In genomic region chr9:63802504-63802903, GRCm38 (mm10) we compare ENCODE assay signal across 17 mouse cellular contexts. TPM values are rescaled to one million over a fixed set of nuclear protein-coding genes. Genes with fewer than 3 reads are reported as not detected.
A peak's percentile ranks its signal among the peaks of the same experiment; 100 is the strongest.
DNase-seq lines count a peak whose midpoint lies in the region; TF ChIP-seq lines count a peak whose summit lies in the region.
"Had no signal": no experiment of that assay in that cellular context is flagged by ENCODE, and none has a peak within 500 bp of the region (broad histone marks: within the 10 kb centered on the region; RNA-seq: fewer than 3 reads in every experiment).

No protein-coding gene starts in this region.

- H3K4me3 ChIP-seq in left cerebral cortex, adult 2 months = no peak overlapping the region
- no peak overlapping the region for H3K4me3 ChIP-seq in limb, embryonic 10.5 days
- H3K4me3 ChIP-seq: hindbrain, embryonic 13.5 days; neural tube, embryonic 13.5 days had no signal

- no peaks in the 10 kb centered on the region for H3K36me3 ChIP-seq in limb, embryonic 10.5 days
- H3K36me3 ChIP-seq: hindbrain, embryonic 13.5 days; neural tube, embryonic 13.5 days had no signal

- no peak for TF ChIP-seq CTCF in left cerebral cortex, adult 2 months (IDR thresholded peaks at IDR 0.05)

- no peaks in the 10 kb centered on the region for H3K27me3 ChIP-seq in limb, embryonic 10.5 days (ENCODE audit: low read depth, poor library complexity, severe bottlenecking)
- H3K27me3 ChIP-seq: hindbrain, embryonic 13.5 days; neural tube, embryonic 13.5 days; Patski had no signal

- H3K27ac ChIP-seq in left cerebral cortex, adult 2 months = peak overlapping the region; percentile 57
- peak overlapping the region; percentile 83 for H3K27ac ChIP-seq in limb, embryonic 10.5 days
- H3K27ac ChIP-seq: hindbrain, embryonic 13.5 days; macrophage; neural tube, embryonic 13.5 days had no signal

- H3K9me3 ChIP-seq in limb, embryonic 10.5 days (replicated peaks) = no peaks in the 10 kb centered on the region
- H3K9me3 ChIP-seq: hindbrain, embryonic 13.5 days; neural tube, embryonic 13.5 days had no signal

- DNase-seq in left cerebral cortex, adult 2 months (ENCODE audit: extremely low spot score in 1 of 2, low spot score in 2 of 2) = peak in 1 of 2 experiments; percentile 27
- no peak for DNase-seq in left cerebral cortex, adult 18-20 months (ENCODE audit: low spot score in 2 of 2)
- DNase-seq in right cerebral cortex, postnatal 25 days = peak; percentile 38
- DNase-seq in right cerebral cortex, postnatal 14 days = no peak
- no peak for DNase-seq in limb, embryonic 10.5 days (ENCODE audit: low spot score)
- no peak for DNase-seq in retina, postnatal 1 day
- DNase-seq in embryo, embryonic 10.5 days (ENCODE audit: low spot score) = no peak
- DNase-seq: adrenal gland, adult 8-10 months; cerebellum, adult 9-11 months; heart, postnatal 10 days; lung, adult 2 months; right cerebral cortex, postnatal 4 days; thymus, postnatal 25 days had no signal

- intact Hi-C loops in left cerebral cortex, adult 2 months (cut with DNase I) = no loop called here

- 84% methylated on average over 7 of the region's 7 CpGs for whole genome bisulfite sequencing in limb, embryonic 10.5 days

- H3K4me1 ChIP-seq in limb, embryonic 10.5 days = peaks cover 36% of the 10 kb centered on the region

RNA-seq across cellular contexts. Expression of gene Smad3, which starts 44.7 kb away (rescaled TPM):
- total RNA-seq in left cerebral cortex, adult 2 months (2021) = 10 to 100 TPM; 60.0 to 69.0 TPM
- 10 to 100 TPM; 58.2 to 70.2 TPM for total RNA-seq in left cerebral cortex, adult 18-20 months (2021)
- 27.1 and 27.7 TPM in 2 replicates for polyA plus RNA-seq in limb, embryonic 10.5 days (2016; fragmentation: Nextera tagmentation; extraction: Ambion mirVana)
